Mouse (Mus musculus) heart, adult 2 months (tissue): Measurements from ENCODE around the gene Syt7. TPM values are rescaled to one million over a fixed set of nuclear protein-coding genes. Genes with fewer than 3 reads are reported as not detected.

ENCODE experiments used
- DNase-seq, 2 experiments: peaks; one replicate each; pipeline ENCODE4 v3.0.0; 2021
- H3K27ac ChIP-seq: fragments of 200-600 bp; 2 replicates; pipeline ENCODE4 v1.8.1; 2022
- H3K27me3 ChIP-seq: fragments of 200-500 bp; 2 replicates; pipeline ENCODE4 v1.6.1; 2012; ENCODE audit warnings: mild to moderate bottlenecking, low read length, inconsistent platforms, mixed read lengths; ENCODE audit not compliant: control insufficient read depth, insufficient read depth
- H3K36me3 ChIP-seq: fragments of 200-500 bp; 2 replicates; pipeline ENCODE4 v1.6.1; 2012; ENCODE audit warnings: low read length, inconsistent platforms; ENCODE audit not compliant: control insufficient read depth, insufficient read depth
- H3K4me1 ChIP-seq: fragments of 200-500 bp; 2 replicates; pipeline ENCODE4 v1.6.1; 2011; ENCODE audit warnings: low read length; ENCODE audit not compliant: control insufficient read depth, insufficient read depth
- H3K4me3 ChIP-seq: fragments of 200-600 bp; 2 replicates; pipeline ENCODE4 v1.8.1; 2022
- H3K79me2 ChIP-seq: fragments of 200-500 bp; replicated peaks from 2 replicates; pipeline ENCODE4 v1.6.1; 2012; ENCODE audit warnings: mild to moderate bottlenecking, inconsistent platforms, low read length, moderate library complexity, mixed read lengths; ENCODE audit not compliant: control insufficient read depth, insufficient read depth
- H3K9ac ChIP-seq: fragments of 200-500 bp; 2 replicates; pipeline ENCODE4 v1.6.1; 2012; ENCODE audit warnings: low read depth, mild to moderate bottlenecking, control low read depth, inconsistent platforms, low read length, mixed read lengths
- CTCF ChIP-seq: fragments of 200-600 bp; IDR thresholded peaks from 2 replicates; pipeline ENCODE4 v1.8.1; 2022; ENCODE audit warnings: antibody characterized with exemption, mild to moderate bottlenecking, moderate library complexity
- EP300 ChIP-seq: fragments of 200-500 bp; IDR thresholded peaks from 2 replicates; pipeline ENCODE4 v1.6.1; 2011; ENCODE audit warnings: low read depth, low read length, control low read depth; ENCODE audit not compliant: insufficient read depth
- POLR2A ChIP-seq: fragments of 200-500 bp; IDR thresholded peaks from 2 replicates; pipeline ENCODE4 v1.6.1; 2011; ENCODE audit warnings: mild to moderate bottlenecking, low read depth, low read length, control low read depth; ENCODE audit not compliant: insufficient read depth
- WGBS: fragments of 180-500 bp; shearing (Covaris S2); methylation state at CpG from one replicate; pipeline ENCODE4 v1.1.7; 2018; 5-methylcytosine and 5-hydroxymethylcytosine counted together
- intact Hi-C: fragments of 180-260 bp; cut with DNase I; formaldehyde crosslinking; loops from one replicate; pipeline ENCODE4 v1.15.1; 2025
- polyA plus RNA-seq: library from polyadenylated mRNA; depleted of rRNA; stranded (reverse); fragments of >200 nt; gene quantifications from 2 replicates; pipeline ENCODE4 v1.2.3, GENCODE M21; 2012
- total RNA-seq, 2 experiments: library from RNA; stranded (reverse); gene quantifications; 2 replicates each; pipeline ENCODE4 v1.2.3; 2021

Syt7 gene
- total and polyA plus RNA-seq, 3 experiments = 17.6 to 38.6 (median 35.7) TPM

- Histone ChIP-seq H3K36me3 (no peaks in the 10 kb centered on the region), H3K4me1 (no peaks in the 10 kb centered on the region), H3K27ac (no peak overlapping the region), H3K27me3 (no peaks in the 10 kb centered on the region; the same call in 1 of the 2 replicates), H3K4me3 (no peak overlapping the region), H3K9ac (no peak overlapping the region), H3K79me2 (no peaks in the 10 kb centered on the region)
- no peak for DNase-seq
- WGBS = 28% methylated on average over 6 of the region's 6 CpGs
- intact Hi-C loops = no loop called here
- no peak for TF ChIP-seq POLR2A
- TF ChIP-seq CTCF = no peak
- TF ChIP-seq EP300 = no peak
Measured at GRCm38 (mm10) chr19:10473779-10474178, 84.9 kb downstream of the Syt7 start.

- Histone ChIP-seq H3K9ac (no peak overlapping the region), H3K27ac (no peak overlapping the region), H3K4me1 (no peaks in the 10 kb centered on the region), H3K36me3 (no peaks in the 10 kb centered on the region), H3K79me2 (no peaks in the 10 kb centered on the region), H3K27me3 (no peaks in the 10 kb centered on the region; the same call in 1 of the 2 replicates), H3K4me3 (no peak overlapping the region)
- intact Hi-C loops = no loop called here
- TF ChIP-seq POLR2A (no peak), CTCF (no peak), EP300 (no peak)
- no peak for DNase-seq
- WGBS = 49% methylated on average over 4 of the region's 4 CpGs
Measured at GRCm38 (mm10) chr19:10479541-10479940, 90.7 kb downstream of the Syt7 start.

- intact Hi-C loops = loop anchor here (5.0 kb wide), 1 partner anchor 90 kb away; no protein-coding TSS in a partner anchor
- no peak within 1 kb of the TSS for H3K4me3 ChIP-seq
- no peaks in the 10 kb centered on the region; the same call in 1 of the 2 replicates for H3K27me3 ChIP-seq
- 34% methylated on average over 6 of the region's 6 CpGs for WGBS
- H3K4me1 ChIP-seq = no peaks in the 10 kb centered on the region
- H3K79me2 ChIP-seq = no peaks in the 10 kb centered on the region
- no peaks in the 10 kb centered on the region for H3K36me3 ChIP-seq
- H3K27ac ChIP-seq = no peak within 1 kb of the TSS
- H3K9ac ChIP-seq = no peak within 1 kb of the TSS
- DNase-seq = no peak
- TF ChIP-seq EP300 (no peak), CTCF (no peak), POLR2A (no peak)
Measured at GRCm38 (mm10) chr19:10482703-10483102, 93.8 kb downstream of the Syt7 start, which contains the start of gene Ppp1r32. TSS of gene Ppp1r32 (minus strand) at chr19:10482928.

GRCm38 (mm10) chr19:10486264-10486738 lies 97.4 kb downstream of the Syt7 start:
- no peaks in the 10 kb centered on the region for H3K36me3 ChIP-seq
- 23% methylated on average over 9 of the region's 9 CpGs for WGBS
- intact Hi-C loops = loop anchor here (1.0 to 2.0 kb wide), 3 partner anchors 37 to 228 kb away; no protein-coding TSS in a partner anchor
- peak; percentile 31 to 35 for DNase-seq
- H3K27me3 ChIP-seq = no peaks in the 10 kb centered on the region
- H3K4me3 ChIP-seq = no peak overlapping the region
- TF ChIP-seq CTCF (peak; percentile 95), POLR2A (no peak), EP300 (peak; percentile 89)
- H3K79me2 ChIP-seq = no peaks in the 10 kb centered on the region
- no peak overlapping the region for H3K27ac ChIP-seq
- H3K4me1 ChIP-seq = no peaks in the 10 kb centered on the region
- H3K9ac ChIP-seq = no peak overlapping the region

- Histone ChIP-seq H3K9ac (no peak overlapping the region), H3K27ac (no peak overlapping the region), H3K79me2 (no peaks in the 10 kb centered on the region), H3K36me3 (no peaks in the 10 kb centered on the region), H3K27me3 (no peaks in the 10 kb centered on the region; the same call in 1 of the 2 replicates), H3K4me3 (no peak overlapping the region), H3K4me1 (no peaks in the 10 kb centered on the region)
- WGBS = 92% methylated on average over 1 of the region's 1 CpGs
- TF ChIP-seq EP300 (no peak), POLR2A (no peak), CTCF (no peak)
- intact Hi-C loops = no loop called here
- no peak for DNase-seq
Measured at GRCm38 (mm10) chr19:10495670-10496069, 106.8 kb downstream of the Syt7 start.

GRCm38 (mm10) chr19:10496976-10497375 lies 108.1 kb downstream of the Syt7 start:
- TF ChIP-seq EP300 (no peak), POLR2A (no peak), CTCF (no peak)
- no peak for DNase-seq
- Histone ChIP-seq H3K79me2 (no peaks in the 10 kb centered on the region), H3K36me3 (no peaks in the 10 kb centered on the region), H3K27ac (no peak overlapping the region), H3K4me1 (no peaks in the 10 kb centered on the region), H3K4me3 (no peak overlapping the region), H3K9ac (no peak overlapping the region), H3K27me3 (no peaks in the 10 kb centered on the region; the same call in 1 of the 2 replicates)
- 47% methylated on average over 2 of the region's 2 CpGs for WGBS
- intact Hi-C loops = no loop called here
